Mouse (Mus musculus): ENCODE results near the gene Stxbp5l. TPM values are rescaled to one million over a fixed set of nuclear protein-coding genes. Genes with fewer than 3 reads are reported as not detected.
A peak's percentile ranks its signal among the peaks of the same experiment; 100 is the strongest.
"Not testable (repeated sequence)": the region's sequence is repeated elsewhere in the genome, so short reads cannot be mapped to it uniquely, and the experiment has no call there.

Gene Stxbp5l
- polyA plus RNA-seq, 1 experiment = not detected

- Histone ChIP-seq H3K27ac (ENCODE audit: insufficient read depth, low read depth, low read length) (no peak overlapping the region), H3K4me3 (ENCODE audit: insufficient read depth, low read length) (no peak overlapping the region), H3K4me1 (ENCODE audit: control insufficient read depth, insufficient read depth, low read length) (no peaks in the 10 kb centered on the region)
- no peak for TF ChIP-seq POLR2A (IDR thresholded peaks at IDR 0.05; ENCODE audit: borderline replicate concordance, low read depth, low read length)
- TF ChIP-seq CTCF (IDR thresholded peaks at IDR 0.05; ENCODE audit: low read depth, low read length) = no peak
Measured at GRCm38 (mm10) chr16:37304441-37304840, 80.3 kb downstream of the Stxbp5l start.

DNA sequence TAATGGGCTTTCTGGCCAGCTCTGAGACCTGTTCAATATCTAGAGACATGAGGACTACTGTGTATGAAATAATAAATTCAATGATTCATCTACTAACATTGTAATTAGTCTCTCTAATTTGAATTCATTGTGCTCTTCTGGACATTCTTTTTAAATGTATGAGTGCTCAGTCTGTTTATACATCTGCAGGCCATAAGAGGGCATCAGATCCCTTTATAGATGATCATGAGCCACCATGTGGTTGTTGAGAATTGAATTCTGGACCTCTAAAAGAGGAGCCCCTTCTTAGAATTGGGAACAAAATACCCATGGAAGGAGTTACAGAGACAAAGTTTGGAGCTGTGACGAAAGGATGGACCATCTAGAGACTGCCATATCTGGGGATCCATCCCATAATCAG lies 92.2 kb downstream of the Stxbp5l start:
- TF ChIP-seq POLR2A (IDR thresholded peaks at IDR 0.05; ENCODE audit: borderline replicate concordance, low read depth, low read length) (no peak), CTCF (IDR thresholded peaks at IDR 0.05; ENCODE audit: low read depth, low read length) (no peak)
- H3K4me3 ChIP-seq (ENCODE audit: insufficient read depth, low read length) = no peak overlapping the region
- no peaks in the 10 kb centered on the region for H3K4me1 ChIP-seq (ENCODE audit: control insufficient read depth, insufficient read depth, low read length)
- no peak overlapping the region for H3K27ac ChIP-seq (ENCODE audit: insufficient read depth, low read depth, low read length)

- no peak overlapping the region for H3K4me3 ChIP-seq (ENCODE audit: insufficient read depth, low read length)
- H3K27ac ChIP-seq (ENCODE audit: insufficient read depth, low read depth, low read length) = no peak overlapping the region
- no peaks in the 10 kb centered on the region for H3K4me1 ChIP-seq (ENCODE audit: control insufficient read depth, insufficient read depth, low read length)
- no peak for TF ChIP-seq POLR2A (IDR thresholded peaks at IDR 0.05; ENCODE audit: borderline replicate concordance, low read depth, low read length)
- TF ChIP-seq CTCF (IDR thresholded peaks at IDR 0.05; ENCODE audit: low read depth, low read length) = no peak
Measured at GRCm38 (mm10) chr16:37280206-37280605, 104.6 kb downstream of the Stxbp5l start.

DNA sequence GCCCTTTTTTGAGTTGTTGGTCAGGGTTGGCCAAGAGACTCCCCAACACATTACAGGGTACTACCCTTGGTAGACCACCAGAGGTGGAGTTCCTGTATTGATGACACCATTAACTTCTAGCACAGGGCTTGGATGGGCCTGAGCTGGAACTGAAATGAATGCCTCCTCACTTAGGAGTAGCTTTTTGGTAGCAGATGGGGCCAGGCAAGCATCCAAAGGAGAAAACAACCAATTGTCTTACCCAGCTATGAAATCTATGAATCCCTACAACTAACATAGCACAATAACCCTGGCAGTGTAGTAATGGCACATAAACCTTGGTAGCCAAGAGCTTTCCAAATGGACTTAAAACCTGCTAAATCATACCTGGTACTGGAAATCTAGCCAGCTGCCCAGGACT lies 111.1 kb downstream of the Stxbp5l start:
- no peak overlapping the region for H3K27ac ChIP-seq (ENCODE audit: insufficient read depth, low read depth, low read length)
- H3K4me3 ChIP-seq (ENCODE audit: insufficient read depth, low read length) = no peak overlapping the region
- H3K4me1 ChIP-seq (ENCODE audit: control insufficient read depth, insufficient read depth, low read length) = no peaks in the 10 kb centered on the region
- no peak for TF ChIP-seq CTCF (IDR thresholded peaks at IDR 0.05; ENCODE audit: low read depth, low read length)
- no peak for TF ChIP-seq POLR2A (IDR thresholded peaks at IDR 0.05; ENCODE audit: borderline replicate concordance, low read depth, low read length)

DNA sequence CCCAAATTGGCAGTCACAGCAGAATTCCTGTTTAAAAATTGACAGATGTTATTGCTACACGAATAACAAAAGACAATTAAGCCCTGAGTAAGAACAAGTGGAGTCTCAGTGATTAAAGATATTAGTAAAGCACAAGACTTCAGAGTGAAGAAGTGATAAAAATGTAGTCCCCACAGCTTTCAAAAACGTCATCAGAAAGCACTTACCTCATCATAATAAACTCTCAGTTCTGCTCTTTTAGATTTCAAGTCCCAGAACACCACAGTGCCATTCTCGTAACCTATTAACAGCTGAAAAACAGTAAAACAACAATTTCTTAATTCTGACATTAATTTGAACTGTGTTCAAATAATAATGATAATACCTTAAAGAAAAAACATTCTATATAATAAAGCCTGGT lies 123.1 kb downstream of the Stxbp5l start:
- TF ChIP-seq CTCF (IDR thresholded peaks at IDR 0.05; ENCODE audit: low read depth, low read length) (no peak), POLR2A (IDR thresholded peaks at IDR 0.05; ENCODE audit: borderline replicate concordance, low read depth, low read length) (no peak)
- Histone ChIP-seq H3K4me1 (ENCODE audit: control insufficient read depth, insufficient read depth, low read length) (no peaks in the 10 kb centered on the region), H3K4me3 (ENCODE audit: insufficient read depth, low read length) (no peak overlapping the region), H3K27ac (ENCODE audit: insufficient read depth, low read depth, low read length) (no peak overlapping the region)

DNA sequence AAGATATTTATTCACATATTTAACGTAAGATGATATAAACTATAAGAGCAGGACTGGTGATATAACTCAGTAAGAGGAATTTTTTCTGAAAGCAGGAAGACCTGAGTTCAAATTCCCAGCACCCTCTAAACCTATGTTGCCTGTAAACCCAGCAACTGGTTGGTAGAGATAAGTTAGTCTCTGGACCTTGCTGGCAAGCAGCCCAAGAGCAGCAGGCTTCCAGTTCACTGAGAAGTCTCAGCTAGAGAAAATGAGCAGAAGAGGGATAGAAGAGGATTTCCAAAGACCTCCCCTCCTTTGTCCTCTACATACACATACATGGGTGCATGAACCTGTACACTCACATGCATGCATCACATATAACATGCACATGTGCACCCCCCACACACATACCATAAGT lies 165.6 kb downstream of the Stxbp5l start:
- H3K4me1 ChIP-seq (ENCODE audit: control insufficient read depth, insufficient read depth, low read length) = no peaks in the 10 kb centered on the region

GRCm38 (mm10) chr16:37208783-37209182 lies 176.0 kb downstream of the Stxbp5l start:
- no peak for TF ChIP-seq CTCF (IDR thresholded peaks at IDR 0.05; ENCODE audit: low read depth, low read length)
- no peak for TF ChIP-seq POLR2A (IDR thresholded peaks at IDR 0.05; ENCODE audit: borderline replicate concordance, low read depth, low read length)
- H3K4me1 ChIP-seq (ENCODE audit: control insufficient read depth, insufficient read depth, low read length) = no peaks in the 10 kb centered on the region
- H3K4me3 ChIP-seq (ENCODE audit: insufficient read depth, low read length) = no peak overlapping the region
- H3K27ac ChIP-seq (ENCODE audit: insufficient read depth, low read depth, low read length) = no peak overlapping the region

More for the DNA sequence above, 165.6 kb downstream of the Stxbp5l start:
- TF ChIP-seq POLR2A (IDR thresholded peaks at IDR 0.05; ENCODE audit: borderline replicate concordance, low read depth, low read length) (no peak), CTCF (IDR thresholded peaks at IDR 0.05; ENCODE audit: low read depth, low read length) (no peak)
- H3K27ac ChIP-seq (ENCODE audit: insufficient read depth, low read depth, low read length) = no peak overlapping the region
- H3K4me3 ChIP-seq (ENCODE audit: insufficient read depth, low read length) = no peak overlapping the region

GRCm38 (mm10) chr16:37194152-37194551 lies 190.6 kb downstream of the Stxbp5l start:
- Histone ChIP-seq H3K4me3 (ENCODE audit: insufficient read depth, low read length) (no peak overlapping the region), H3K4me1 (ENCODE audit: control insufficient read depth, insufficient read depth, low read length) (no peaks in the 10 kb centered on the region), H3K27ac (ENCODE audit: insufficient read depth, low read depth, low read length) (no peak overlapping the region)
- no peak for TF ChIP-seq POLR2A (IDR thresholded peaks at IDR 0.05; ENCODE audit: borderline replicate concordance, low read depth, low read length)
- no peak for TF ChIP-seq CTCF (IDR thresholded peaks at IDR 0.05; ENCODE audit: low read depth, low read length)

DNA sequence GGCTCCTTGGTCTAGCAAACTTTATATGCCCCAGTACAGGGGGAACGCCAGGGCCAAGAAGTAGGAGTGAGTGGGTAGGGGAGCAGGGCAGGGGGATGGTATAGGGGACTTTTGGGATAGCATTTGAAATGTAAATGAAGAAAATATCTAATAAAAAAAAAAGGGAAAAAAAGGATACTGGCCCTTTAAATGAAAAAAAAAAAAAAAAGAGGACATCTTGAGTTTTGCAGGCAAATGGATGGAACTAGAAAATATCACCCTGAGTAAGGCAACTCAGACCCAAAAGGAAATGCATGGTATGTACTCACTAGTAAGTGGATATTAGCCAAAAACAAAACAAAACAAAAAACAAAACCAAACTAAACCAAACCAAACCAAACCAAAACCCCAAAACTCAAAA lies 259.6 kb downstream of the Stxbp5l start:
- not testable (repeated sequence) for H3K4me3 ChIP-seq (ENCODE audit: insufficient read depth, low read length); H3K4me1 ChIP-seq (ENCODE audit: control insufficient read depth, insufficient read depth, low read length); H3K27ac ChIP-seq (ENCODE audit: insufficient read depth, low read depth, low read length)

DNA sequence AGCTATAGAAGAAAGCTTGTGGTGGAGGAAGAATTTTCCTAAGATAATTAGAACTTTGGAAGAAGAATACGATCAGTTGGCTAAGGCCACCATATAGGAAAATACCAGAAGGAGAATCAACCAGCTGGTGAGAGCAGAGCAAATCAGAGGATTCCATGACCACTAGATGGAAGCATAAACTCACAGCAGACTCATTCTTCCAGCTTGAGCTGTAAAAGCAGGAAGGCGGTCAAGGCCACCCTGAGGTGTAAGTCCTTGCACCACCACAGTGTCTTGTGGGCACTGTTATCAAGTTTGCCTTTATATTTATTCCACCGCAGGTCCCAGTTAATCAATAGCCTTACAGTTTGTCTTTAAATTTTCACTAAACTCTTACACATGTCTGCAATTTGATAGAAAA lies 275.5 kb downstream of the Stxbp5l start:
- TF ChIP-seq CTCF (IDR thresholded peaks at IDR 0.05; ENCODE audit: low read depth, low read length) (peak; percentile 6; the same call in 1 of the 2 replicates), POLR2A (IDR thresholded peaks at IDR 0.05; ENCODE audit: borderline replicate concordance, low read depth, low read length) (no peak)
- no peak overlapping the region for H3K27ac ChIP-seq (ENCODE audit: insufficient read depth, low read depth, low read length)
- no peak overlapping the region for H3K4me3 ChIP-seq (ENCODE audit: insufficient read depth, low read length)
- peaks cover 3% of the 10 kb centered on the region; the same call in 1 of the 2 replicates for H3K4me1 ChIP-seq (ENCODE audit: control insufficient read depth, insufficient read depth, low read length)

DNA sequence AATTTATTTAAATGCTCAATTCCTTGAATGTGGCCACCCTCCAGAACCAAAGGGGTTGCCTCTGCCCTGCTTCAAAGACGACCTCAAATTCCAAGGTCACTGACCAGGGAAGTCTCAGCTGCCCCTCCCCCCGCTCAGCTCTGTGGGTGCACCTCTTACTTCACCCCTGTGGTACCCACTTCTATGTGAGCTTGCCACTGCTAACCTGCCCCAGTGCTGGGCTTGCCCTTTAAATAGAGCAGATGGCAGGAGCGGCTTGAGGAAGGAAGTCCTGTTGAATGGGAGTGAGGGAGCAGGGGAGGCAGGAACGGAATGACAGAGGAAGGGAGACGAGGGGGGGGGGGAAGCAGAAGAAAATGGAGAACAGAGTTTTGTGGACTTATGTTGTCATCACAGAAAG lies 276.0 kb downstream of the Stxbp5l start:
- H3K4me1 ChIP-seq (ENCODE audit: control insufficient read depth, insufficient read depth, low read length) = peaks cover 3% of the 10 kb centered on the region; the same call in 1 of the 2 replicates
- no peak overlapping the region for H3K4me3 ChIP-seq (ENCODE audit: insufficient read depth, low read length)
- no peak overlapping the region for H3K27ac ChIP-seq (ENCODE audit: insufficient read depth, low read depth, low read length)
- TF ChIP-seq POLR2A (IDR thresholded peaks at IDR 0.05; ENCODE audit: borderline replicate concordance, low read depth, low read length) (no peak), CTCF (IDR thresholded peaks at IDR 0.05; ENCODE audit: low read depth, low read length) (no peak)
